Mouse (Mus musculus) liver, embryonic 12.5 days (tissue): ENCODE measurements around the gene Chd3. TPM values are rescaled to one million over a fixed set of nuclear protein-coding genes. Genes with fewer than 3 reads are reported as not detected.
A peak's percentile ranks its signal among the peaks of the same experiment; 100 is the strongest.

Experiments used
- ATAC-seq: fragments of 200-750 bp; cut with Nextera tagmentation; 2 replicates; pipeline ENCODE4 v1.8.0; 2017; ENCODE audit warnings: moderate number of reproducible peaks, mild to moderate bottlenecking, moderate library complexity
- H3K27ac ChIP-seq: fragments of 300-500 bp; sonication (generic); 2 replicates; pipeline ENCODE4 v1.5.1; 2016; ENCODE audit warnings: mild to moderate bottlenecking
- H3K27me3 ChIP-seq: fragments of 300-500 bp; sonication (generic); replicated peaks from 2 replicates; pipeline ENCODE4 v1.6.1; 2016; ENCODE audit warnings: mild to moderate bottlenecking, moderate library complexity
- H3K36me3 ChIP-seq: fragments of 300-500 bp; sonication (generic); 2 replicates; pipeline ENCODE4 v1.6.1; 2016; ENCODE audit warnings: mild to moderate bottlenecking, moderate library complexity
- H3K4me1 ChIP-seq: fragments of 300-500 bp; sonication (generic); 2 replicates; pipeline ENCODE4 v1.6.1; 2016
- H3K4me2 ChIP-seq: fragments of 300-500 bp; sonication (generic); 2 replicates; pipeline ENCODE4 v1.6.1; 2016; ENCODE audit warnings: mild to moderate bottlenecking, moderate library complexity
- H3K4me3 ChIP-seq: fragments of 300-500 bp; sonication (generic); 2 replicates; pipeline ENCODE4 v1.5.1; 2016; ENCODE audit warnings: mild to moderate bottlenecking, moderate library complexity
- H3K9ac ChIP-seq: fragments of 300-500 bp; sonication (generic); 2 replicates; pipeline ENCODE4 v1.6.1; 2016; ENCODE audit warnings: mild to moderate bottlenecking, moderate library complexity
- H3K9me3 ChIP-seq: fragments of 300-500 bp; sonication (generic); replicated peaks from 2 replicates; pipeline ENCODE4 v1.6.1; 2016; ENCODE audit warnings: mild to moderate bottlenecking, moderate library complexity
- WGBS: fragments of 180-500 bp; shearing (Covaris S2); methylation state at CpG from one replicate; pipeline ENCODE4 v1.1.7; 2016; ENCODE audit not compliant: insufficient replicate concordance; 5-methylcytosine and 5-hydroxymethylcytosine counted together
- polyA plus RNA-seq: library from polyadenylated mRNA; unstranded; fragments of >200 nt; fragmentation: Nextera tagmentation; extraction: Ambion mirVana; gene quantifications from 2 replicates; pipeline ENCODE4 v1.2.1, GENCODE M21; 2016

The Chd3 gene
- polyA plus RNA-seq, 1 experiment from 2014 or later: 4.7 TPM

- Histone ChIP-seq H3K9me3 (no peaks in the 10 kb centered on the region), H3K4me1 (peaks cover 83% of the 10 kb centered on the region), H3K27ac (peak overlapping the region; percentile 94), H3K27me3 (0 out of 2 replicates have a peak, but pooled peaks cover 8% of the 10 kb centered on the region), H3K36me3 (peaks cover 15% of the 10 kb centered on the region), H3K4me2 (peak overlapping the region; percentile 100), H3K4me3 (peak overlapping the region; percentile 72), H3K9ac (peak overlapping the region; percentile 82)
- 1% methylated on average over 38 of the region's 39 CpGs for WGBS
- peak; percentile 40 for ATAC-seq
These were observed 42.5 kb upstream of the Chd3 start for GRCm38 (mm10) chr11:69411538-69412203.

- peak; percentile 38 for ATAC-seq
- Histone ChIP-seq H3K4me3 (peak overlapping the region; percentile 72), H3K36me3 (peaks cover 21% of the 10 kb centered on the region), H3K9me3 (no peaks in the 10 kb centered on the region), H3K4me2 (peak overlapping the region; percentile 100), H3K27ac (peak overlapping the region; percentile 94), H3K9ac (peak overlapping the region; percentile 82), H3K4me1 (peaks cover 77% of the 10 kb centered on the region), H3K27me3 (0 out of 2 replicates have a peak, but pooled peaks cover 6% of the 10 kb centered on the region)
- under 1% methylated on average over 26 of the region's 26 CpGs for WGBS
These were observed 41.9 kb upstream of the Chd3 start for GRCm38 (mm10) chr11:69411073-69411535.

GRCm38 (mm10) chr11:69410310-69411072 lies 41.3 kb upstream of the Chd3 start:
- ATAC-seq: peak; percentile 2; the same call in 1 of the 2 replicates
- peak overlapping the region; percentile 100 for H3K4me2 ChIP-seq
- H3K27me3 ChIP-seq: 0 out of 2 replicates have a peak, but pooled peaks cover under 1% of the 10 kb centered on the region
- H3K4me1 ChIP-seq: peaks cover 71% of the 10 kb centered on the region
- H3K36me3 ChIP-seq: peaks cover 27% of the 10 kb centered on the region
- H3K4me3 ChIP-seq: peak overlapping the region; percentile 72
- peak overlapping the region; percentile 82 for H3K9ac ChIP-seq
- peak overlapping the region; percentile 94 for H3K27ac ChIP-seq
- H3K9me3 ChIP-seq: no peaks in the 10 kb centered on the region
- under 1% methylated on average over 41 of the region's 41 CpGs for WGBS

GRCm38 (mm10) chr11:69410045-69410309 lies 40.8 kb upstream of the Chd3 start:
- Histone ChIP-seq H3K9me3 (no peaks in the 10 kb centered on the region), H3K27ac (peak overlapping the region; percentile 94), H3K9ac (peak overlapping the region; percentile 82), H3K4me3 (peak overlapping the region; percentile 72), H3K4me2 (peak overlapping the region; percentile 100), H3K36me3 (peaks cover 32% of the 10 kb centered on the region), H3K27me3 (no peaks in the 10 kb centered on the region), H3K4me1 (peaks cover 66% of the 10 kb centered on the region)
- under 1% methylated on average over 18 of the region's 18 CpGs for WGBS
- ATAC-seq: no peak

GRCm38 (mm10) chr11:69409378-69410044 lies 40.3 kb upstream of the Chd3 start:
- Histone ChIP-seq H3K27me3 (no peaks in the 10 kb centered on the region), H3K36me3 (peaks cover 37% of the 10 kb centered on the region), H3K4me3 (peak overlapping the region; percentile 72), H3K9ac (peak overlapping the region; percentile 82), H3K9me3 (no peaks in the 10 kb centered on the region), H3K4me2 (peak overlapping the region; percentile 100), H3K4me1 (peaks cover 61% of the 10 kb centered on the region), H3K27ac (peak overlapping the region; percentile 94)
- ATAC-seq: peak; percentile 38
- under 1% methylated on average over 41 of the region's 46 CpGs for WGBS

GRCm38 (mm10) chr11:69408541-69409377 lies 39.6 kb upstream of the Chd3 start:
- H3K4me1 ChIP-seq: peaks cover 54% of the 10 kb centered on the region

GRCm38 (mm10) chr11:69407724-69408004 lies 38.5 kb upstream of the Chd3 start:
- Histone ChIP-seq H3K4me2 (peak overlapping the region; percentile 100), H3K4me3 (peak overlapping the region; percentile 72), H3K36me3 (peaks cover 55% of the 10 kb centered on the region), H3K9ac (peak overlapping the region; percentile 64), H3K27me3 (no peaks in the 10 kb centered on the region), H3K9me3 (no peaks in the 10 kb centered on the region), H3K27ac (0 out of 2 replicates have a peak overlapping the region, but pooled peaks have one; percentile 94), H3K4me1 (peaks cover 43% of the 10 kb centered on the region)
- WGBS: 80% methylated on average over 4 of the region's 4 CpGs
- ATAC-seq: no peak

More at GRCm38 (mm10) chr11:69408541-69409377, 39.6 kb upstream of the Chd3 start:
- under 1% methylated on average over 33 of the region's 33 CpGs for WGBS
- peak overlapping the region; percentile 100 for H3K4me2 ChIP-seq
- H3K27me3 ChIP-seq: no peaks in the 10 kb centered on the region
- H3K4me3 ChIP-seq: peak overlapping the region; percentile 72
- H3K9ac ChIP-seq: peak overlapping the region; percentile 82
- ATAC-seq: peak; percentile 84
- peaks cover 44% of the 10 kb centered on the region for H3K36me3 ChIP-seq
- H3K9me3 ChIP-seq: no peaks in the 10 kb centered on the region
- H3K27ac ChIP-seq: peak overlapping the region; percentile 94

GRCm38 (mm10) chr11:69406867-69407723 lies 37.9 kb upstream of the Chd3 start:
- Histone ChIP-seq H3K27me3 (no peaks in the 10 kb centered on the region), H3K4me1 (peaks cover 37% of the 10 kb centered on the region), H3K4me2 (0 out of 2 replicates have a peak overlapping the region, but pooled peaks have one; percentile 1), H3K4me3 (no peak overlapping the region), H3K9me3 (no peaks in the 10 kb centered on the region), H3K9ac (no peak overlapping the region), H3K27ac (no peak overlapping the region), H3K36me3 (peaks cover 59% of the 10 kb centered on the region)
- WGBS: 83% methylated on average over 16 of the region's 16 CpGs
- no peak for ATAC-seq

GRCm38 (mm10) chr11:69406282-69406681 lies 37.1 kb upstream of the Chd3 start:
- Histone ChIP-seq H3K9ac (no peak overlapping the region), H3K9me3 (no peaks in the 10 kb centered on the region), H3K36me3 (peaks cover 67% of the 10 kb centered on the region), H3K4me2 (no peak overlapping the region), H3K27ac (no peak overlapping the region), H3K4me1 (peaks cover 35% of the 10 kb centered on the region), H3K4me3 (no peak overlapping the region), H3K27me3 (no peaks in the 10 kb centered on the region)
- 88% methylated on average over 19 of the region's 19 CpGs for WGBS
- ATAC-seq: no peak

- Histone ChIP-seq H3K27ac (no peak overlapping the region), H3K9me3 (no peaks in the 10 kb centered on the region), H3K4me3 (no peak overlapping the region), H3K27me3 (no peaks in the 10 kb centered on the region), H3K36me3 (peaks cover 74% of the 10 kb centered on the region), H3K9ac (no peak overlapping the region), H3K4me2 (no peak overlapping the region), H3K4me1 (peaks cover 36% of the 10 kb centered on the region)
- no peak for ATAC-seq
- 83% methylated on average over 24 of the region's 24 CpGs for WGBS
These were observed 36.4 kb upstream of the Chd3 start for GRCm38 (mm10) chr11:69405397-69406200.
